Mouse (Mus musculus): ENCODE measurements around the gene Arid4a.
"Not testable (repeated sequence)": the region's sequence is repeated elsewhere in the genome, so short reads cannot be mapped to it uniquely, and the experiment has no call there.

The Arid4a gene

DNA sequence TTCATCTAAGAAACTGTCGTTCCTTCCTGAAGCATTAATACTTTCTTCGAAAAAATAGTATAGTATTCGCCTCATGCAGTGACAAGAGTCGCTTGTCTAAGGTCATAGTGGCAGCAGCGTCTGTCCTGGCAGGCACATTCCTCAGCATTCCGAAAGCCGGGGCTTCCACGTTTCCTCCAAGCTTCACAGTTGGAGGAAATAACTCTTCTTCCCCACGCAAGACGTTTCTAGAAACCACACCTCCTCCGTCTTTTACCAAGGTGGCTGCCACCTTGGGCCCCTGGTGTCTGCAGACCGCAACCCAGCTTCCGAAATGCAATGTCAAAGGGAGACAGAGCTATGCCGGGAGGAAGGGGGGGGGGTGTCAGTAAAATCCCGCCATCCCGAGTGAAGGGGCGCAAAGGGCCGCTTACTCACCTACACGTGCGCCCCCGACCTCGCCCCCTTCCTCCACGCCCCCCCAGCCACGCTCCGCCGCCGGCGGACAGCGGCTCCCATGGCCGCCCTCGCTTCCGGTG is 886 bp upstream of the Arid4a start:
- no peak for DNase-seq (ENCODE audit: extremely low spot score, low read depth, low spot score)

DNA sequence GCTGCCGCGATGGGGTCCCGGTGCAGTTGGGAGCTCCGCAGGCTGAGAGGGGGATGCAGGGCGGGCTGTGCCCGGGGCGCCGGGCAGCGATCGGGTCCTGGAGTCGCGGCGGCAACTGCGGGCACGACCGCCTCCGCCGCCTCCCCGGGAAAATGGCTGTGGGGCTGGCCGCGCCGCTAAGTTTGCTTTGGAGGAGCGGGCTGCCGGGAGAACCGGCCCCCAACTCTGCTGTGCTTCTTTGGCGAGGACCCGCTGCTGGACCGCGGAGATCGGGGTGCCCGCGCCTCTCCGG is 367 bp downstream of the Arid4a start:
- no peak for DNase-seq (ENCODE audit: extremely low spot score, low read depth, low spot score)

DNA sequence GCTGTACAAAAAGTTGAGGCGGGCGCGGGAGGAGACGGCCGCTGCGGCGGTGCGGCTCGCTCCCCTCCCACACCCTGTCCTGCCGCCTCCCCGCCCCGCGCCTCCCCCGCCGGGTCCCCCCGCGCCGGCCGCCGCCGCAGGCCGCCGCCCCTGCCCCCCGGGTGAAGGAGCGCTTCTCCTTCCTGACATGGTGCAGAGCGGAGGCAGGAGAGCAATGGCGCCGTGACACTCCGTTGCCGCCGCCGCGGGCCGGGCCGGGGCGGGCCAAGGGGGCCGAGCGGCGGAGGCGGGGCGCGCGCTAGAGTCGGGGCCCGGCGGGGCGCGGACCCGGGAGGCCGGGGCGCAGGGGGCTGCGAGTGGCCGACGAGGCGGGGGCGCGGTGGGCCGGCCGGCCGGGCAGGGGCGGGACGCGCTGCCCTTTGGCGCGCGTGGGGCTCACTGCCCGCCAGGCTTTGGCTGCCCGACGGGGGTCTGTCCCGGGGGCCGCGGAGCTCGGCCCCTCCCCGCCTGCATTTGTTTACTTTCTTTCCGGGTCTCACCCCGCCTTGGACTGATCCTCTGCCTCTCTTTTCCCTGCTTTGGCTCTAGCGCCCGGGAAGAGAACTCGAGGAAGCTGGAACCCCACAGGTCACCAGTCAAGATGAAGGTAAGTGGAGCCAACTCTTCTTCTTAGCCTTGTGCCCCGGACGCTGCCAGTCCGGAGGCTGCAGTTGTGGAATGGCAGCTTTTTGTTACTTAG is 882 bp downstream of the Arid4a start:
- no peak for DNase-seq (ENCODE audit: extremely low spot score, low read depth, low spot score)

DNA sequence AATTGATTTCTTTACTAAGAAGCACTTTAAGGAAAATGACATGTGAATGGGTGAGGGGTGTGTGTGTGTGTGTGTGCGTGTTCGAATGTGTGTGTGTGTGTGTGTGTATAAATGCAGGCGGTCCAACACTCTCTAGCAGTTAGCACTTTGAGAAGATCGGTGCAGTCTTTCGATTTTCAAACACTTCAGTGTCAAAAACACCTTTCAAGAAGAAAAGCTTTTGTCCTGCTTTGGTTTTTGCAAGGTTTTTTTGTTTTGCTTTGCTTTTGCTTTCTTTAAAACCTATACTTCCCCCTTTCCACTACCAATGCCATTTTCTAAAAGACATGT is 1.4 kb downstream of the Arid4a start:
- DNase-seq (ENCODE audit: extremely low spot score, low read depth, low spot score): no peak

DNA sequence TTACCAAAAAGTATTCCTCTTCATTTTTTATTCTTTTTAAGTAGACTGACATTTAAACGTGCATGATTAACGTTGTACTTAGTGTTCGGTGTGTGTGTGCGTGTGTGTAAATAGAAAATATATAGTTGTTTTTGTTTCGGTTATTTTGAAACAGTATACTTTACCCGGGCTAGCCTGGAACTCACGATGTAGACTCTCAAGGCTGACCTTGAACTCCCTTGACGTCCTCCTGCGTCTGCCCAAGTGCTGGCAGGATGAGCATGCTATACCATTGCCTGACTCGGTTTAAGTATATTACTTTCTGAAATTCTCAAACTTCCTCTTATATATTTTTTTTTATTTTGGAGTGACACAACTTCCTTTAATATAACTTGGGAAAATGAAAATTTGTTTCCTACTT is 2.0 kb downstream of the Arid4a start:
- DNase-seq (ENCODE audit: extremely low spot score, low read depth, low spot score): no peak

DNA sequence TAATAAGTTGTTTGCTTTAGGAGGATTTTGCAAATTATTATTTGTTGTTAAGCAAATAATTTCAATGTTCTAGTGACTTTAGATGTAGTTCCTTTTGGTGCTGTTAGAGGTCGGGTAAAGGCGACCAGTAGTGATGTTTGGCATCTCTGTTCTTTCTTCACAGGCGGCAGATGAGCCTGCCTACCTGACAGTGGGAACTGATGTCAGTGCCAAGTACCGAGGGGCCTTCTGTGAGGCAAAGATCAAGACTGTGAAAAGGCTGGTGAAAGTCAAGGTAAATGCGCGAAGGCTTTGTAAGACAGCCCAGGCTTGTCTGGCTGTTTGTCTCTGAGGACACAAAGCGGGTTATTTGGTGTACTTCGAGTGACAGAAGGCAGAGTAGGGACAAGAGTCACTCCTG is 3.4 kb downstream of the Arid4a start:
- DNase-seq (ENCODE audit: extremely low spot score, low read depth, low spot score): no peak

DNA sequence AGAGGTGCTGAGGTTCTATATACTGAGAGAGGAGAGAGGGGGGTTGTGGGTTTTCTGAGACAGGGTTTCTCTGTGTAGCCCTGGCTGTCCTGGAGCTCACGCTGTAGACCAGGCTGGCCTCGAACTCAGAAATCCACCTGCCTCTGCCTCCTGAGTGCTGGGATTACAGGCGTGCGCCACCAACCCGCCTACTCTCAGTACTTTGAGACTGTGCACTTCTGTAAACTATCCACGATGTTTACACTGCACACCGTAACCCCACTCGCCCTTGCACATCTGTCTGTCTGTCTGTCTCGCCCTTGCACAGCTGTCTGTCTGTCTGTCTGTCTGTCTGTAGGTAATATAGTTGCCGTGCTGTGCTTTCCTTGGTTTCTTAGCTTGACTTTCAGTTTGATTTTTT is 8.6 kb downstream of the Arid4a start:
- no peak for DNase-seq (ENCODE audit: extremely low spot score, low read depth, low spot score)

DNA sequence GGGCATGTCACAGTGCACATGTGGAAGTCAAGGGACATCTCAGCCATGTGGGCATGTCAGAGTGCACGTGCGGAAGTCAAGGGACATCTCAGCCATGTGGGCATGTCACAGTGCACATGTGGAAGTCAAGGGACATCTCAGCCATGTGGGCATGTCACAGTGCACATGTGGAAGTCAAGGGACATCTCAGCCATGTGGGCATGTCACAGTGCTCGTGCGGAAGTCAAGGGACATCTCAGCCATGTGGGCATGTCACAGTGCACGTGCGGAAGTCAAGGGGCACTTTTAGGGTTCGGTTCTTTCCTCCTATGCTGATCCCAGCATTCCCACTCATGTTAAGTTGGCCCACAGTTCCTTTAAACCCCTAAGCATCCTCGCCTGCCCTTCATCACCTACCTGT is 12.5 kb downstream of the Arid4a start:
- DNase-seq (ENCODE audit: extremely low spot score, low read depth, low spot score): not testable (repeated sequence)

DNA sequence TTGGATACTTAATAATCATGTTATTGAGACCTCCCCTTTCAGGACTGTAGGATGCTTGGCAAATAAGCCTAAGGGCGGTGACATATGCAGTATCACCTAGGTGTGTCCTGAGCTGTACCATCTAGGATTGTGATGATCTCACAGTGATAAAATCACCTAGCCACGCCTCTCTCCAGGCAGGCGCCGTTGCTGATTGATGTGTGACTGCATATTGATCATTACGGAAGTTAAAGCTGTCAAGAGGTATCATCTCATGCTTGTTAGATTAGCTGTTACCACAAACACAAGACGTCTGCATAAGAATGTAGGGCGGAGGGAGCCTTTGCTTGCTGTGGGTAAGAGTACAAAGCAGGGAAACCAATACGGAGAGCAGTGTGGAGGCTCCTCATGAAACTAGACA is 14.5 kb downstream of the Arid4a start:
- DNase-seq (ENCODE audit: extremely low spot score, low read depth, low spot score): no peak

DNA sequence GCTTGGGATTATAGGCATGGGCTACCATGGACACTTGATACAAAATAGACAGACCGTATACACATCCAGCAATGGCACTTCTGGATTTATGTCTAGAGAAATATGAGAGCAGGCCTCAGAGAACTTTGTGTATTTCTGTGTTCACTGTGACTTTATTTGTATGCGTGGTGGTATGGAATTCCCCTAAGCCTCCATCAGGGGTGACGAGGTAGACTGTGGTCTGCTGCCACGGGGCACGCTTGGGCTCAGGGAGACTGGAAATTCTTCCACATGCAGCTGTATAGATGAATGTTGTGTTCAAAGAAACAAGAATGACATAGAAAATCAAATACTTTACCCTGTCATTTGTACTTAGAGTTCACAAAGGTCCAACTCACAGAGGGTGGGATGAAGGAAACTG is 14.9 kb downstream of the Arid4a start:
- no peak for DNase-seq (ENCODE audit: extremely low spot score, low read depth, low spot score)

DNA sequence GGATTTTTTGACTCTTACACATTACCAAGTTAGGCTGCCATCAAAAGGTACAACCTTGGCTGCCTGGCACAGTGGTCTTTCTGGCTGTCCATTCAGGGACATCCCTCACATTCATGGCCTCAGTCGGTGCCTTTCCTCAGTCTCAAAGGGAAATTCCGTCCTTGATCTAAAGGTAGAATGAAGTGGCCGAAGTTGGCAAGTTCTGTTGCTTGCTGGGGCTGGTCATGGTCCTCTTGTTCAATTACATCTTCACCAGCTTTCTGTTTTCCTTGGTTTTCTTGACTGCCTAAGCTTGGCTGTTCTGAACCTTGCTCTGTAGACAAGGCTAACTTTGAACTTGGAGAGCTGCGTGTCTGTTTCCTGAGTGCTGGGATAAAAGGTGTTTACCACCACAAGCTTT is 20.0 kb downstream of the Arid4a start:
- DNase-seq (ENCODE audit: extremely low spot score, low read depth, low spot score): no peak

DNA sequence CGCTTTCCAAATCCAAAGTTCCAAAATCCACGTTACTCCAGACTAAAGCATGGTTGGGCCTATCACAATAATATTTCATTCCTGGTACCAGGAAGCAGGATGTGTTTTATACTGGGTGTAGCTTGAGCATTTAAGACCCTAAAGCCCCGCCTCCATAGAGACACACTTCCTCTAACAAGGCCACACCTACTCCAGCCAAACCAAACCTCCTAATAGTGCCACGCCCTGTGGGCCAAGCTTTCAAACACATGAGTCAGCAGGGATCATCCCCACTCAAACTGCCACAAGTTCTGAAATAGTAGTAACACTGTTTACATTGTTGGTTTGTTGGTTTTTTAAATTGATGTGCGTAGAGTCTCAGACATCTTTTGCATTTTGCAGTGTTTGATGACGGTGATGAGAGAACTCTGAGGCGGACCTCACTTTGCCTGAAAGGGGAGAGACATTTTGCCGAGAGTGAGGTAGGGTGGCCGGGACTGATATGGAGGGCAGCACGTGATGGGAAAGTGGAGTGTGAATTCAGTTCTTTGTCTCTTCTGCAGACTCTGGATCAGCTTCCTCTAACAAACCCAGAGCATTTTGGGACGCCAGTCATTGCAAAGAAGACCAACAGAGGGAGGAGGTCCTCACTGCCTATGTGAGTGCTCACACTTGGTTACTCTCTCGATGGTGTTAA is 21.1 kb downstream of the Arid4a start:
- DNase-seq (ENCODE audit: extremely low spot score, low read depth, low spot score): no peak

DNA sequence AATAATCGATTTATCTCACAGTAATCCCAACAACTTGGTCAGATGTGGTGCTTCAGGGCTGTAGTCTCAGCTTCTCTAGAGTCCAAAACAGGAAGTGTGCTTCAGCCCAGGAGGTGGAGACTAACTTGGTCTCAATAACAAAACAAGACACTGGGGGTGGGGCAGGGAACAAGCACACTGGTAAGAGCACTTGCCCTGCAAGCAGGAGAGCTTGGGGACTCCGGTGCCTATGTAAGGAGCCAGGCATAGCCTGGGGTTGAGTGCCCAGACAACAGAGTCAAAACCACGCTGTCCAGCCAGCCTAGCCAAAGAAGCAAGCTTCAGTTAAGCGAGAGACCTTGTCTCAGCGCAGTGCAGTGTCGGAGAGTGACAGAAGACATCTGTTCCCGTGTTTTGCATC is 24.7 kb downstream of the Arid4a start:
- no peak for DNase-seq (ENCODE audit: extremely low spot score, low read depth, low spot score)

DNA sequence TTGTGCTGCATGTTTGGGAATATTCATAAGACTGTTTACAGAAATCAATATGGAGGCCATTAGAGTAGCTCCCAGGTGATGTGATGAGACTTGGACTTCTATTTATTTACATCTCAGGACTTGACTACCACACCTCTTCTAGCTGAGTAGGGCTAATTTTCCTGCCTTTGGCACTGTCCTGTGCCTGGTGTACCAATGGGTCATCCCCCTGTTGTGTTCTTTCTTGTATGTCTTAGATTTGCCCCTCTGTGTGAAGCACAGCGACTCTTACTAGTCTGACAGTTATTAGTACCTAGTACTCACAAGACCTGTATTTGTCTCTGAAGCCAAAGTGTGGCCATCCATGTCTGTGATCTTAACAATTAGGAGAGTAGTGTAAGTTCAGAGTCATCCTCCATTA is 26.7 kb downstream of the Arid4a start:
- no peak for DNase-seq (ENCODE audit: extremely low spot score, low read depth, low spot score)

DNA sequence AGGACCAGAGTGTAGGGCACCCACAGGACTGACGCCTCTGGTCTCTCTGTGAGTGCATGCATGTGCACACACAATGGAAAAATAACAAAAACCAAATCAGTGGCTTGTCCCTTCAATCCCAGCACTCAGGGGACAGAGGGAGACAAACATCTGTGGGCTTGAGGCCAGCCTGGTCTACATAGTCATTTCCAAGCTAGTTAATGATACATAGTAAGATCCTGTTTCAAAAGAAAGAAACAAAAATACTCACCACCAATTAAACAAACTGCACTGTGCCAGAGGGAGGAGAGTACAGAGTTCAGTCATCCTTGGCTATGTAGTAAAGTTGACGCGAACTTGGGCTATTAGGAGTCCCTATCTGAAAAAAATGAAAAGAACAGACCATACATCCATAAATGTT is 27.8 kb downstream of the Arid4a start:
- no peak for DNase-seq (ENCODE audit: extremely low spot score, low read depth, low spot score)

DNA sequence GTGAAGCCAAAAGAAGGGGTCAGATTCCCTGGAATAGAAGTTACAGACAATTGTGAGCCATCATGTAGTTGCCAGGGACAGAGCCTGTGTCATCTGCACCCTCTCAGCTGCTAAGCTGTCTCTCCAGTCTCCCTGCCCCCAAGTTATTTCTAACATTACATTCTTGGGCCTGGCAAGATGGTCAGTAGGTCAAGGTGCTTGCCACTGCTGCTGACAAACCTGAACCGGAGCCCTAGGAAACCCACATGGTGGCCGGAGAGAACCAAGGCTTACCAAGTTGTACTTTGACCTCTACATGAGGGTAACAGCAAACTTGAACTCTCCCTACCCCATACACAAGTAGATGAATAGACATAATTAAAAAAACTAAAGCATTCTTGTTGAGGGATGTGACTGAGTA is 28.7 kb downstream of the Arid4a start:
- DNase-seq (ENCODE audit: extremely low spot score, low read depth, low spot score): no peak

DNA sequence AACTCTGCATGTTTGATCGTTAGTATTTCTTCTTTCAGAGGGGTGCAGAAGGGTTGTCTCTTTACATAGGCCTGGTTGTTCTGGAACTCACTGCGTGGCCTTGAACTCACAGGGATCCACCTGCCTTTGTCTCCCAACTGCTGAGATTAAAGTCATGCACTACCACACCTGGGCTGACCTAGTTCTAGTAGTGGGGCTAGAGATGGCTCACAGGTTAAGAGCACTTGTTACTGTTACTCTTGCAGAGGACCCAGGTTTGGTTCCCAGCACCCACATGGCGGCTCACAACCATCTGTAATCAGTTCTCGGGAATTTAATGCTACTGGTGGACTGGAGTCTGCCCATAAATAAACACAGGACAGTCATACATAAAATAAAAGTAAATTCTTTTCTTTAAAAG is 30.7 kb downstream of the Arid4a start:
- DNase-seq (ENCODE audit: extremely low spot score, low read depth, low spot score): no peak

DNA sequence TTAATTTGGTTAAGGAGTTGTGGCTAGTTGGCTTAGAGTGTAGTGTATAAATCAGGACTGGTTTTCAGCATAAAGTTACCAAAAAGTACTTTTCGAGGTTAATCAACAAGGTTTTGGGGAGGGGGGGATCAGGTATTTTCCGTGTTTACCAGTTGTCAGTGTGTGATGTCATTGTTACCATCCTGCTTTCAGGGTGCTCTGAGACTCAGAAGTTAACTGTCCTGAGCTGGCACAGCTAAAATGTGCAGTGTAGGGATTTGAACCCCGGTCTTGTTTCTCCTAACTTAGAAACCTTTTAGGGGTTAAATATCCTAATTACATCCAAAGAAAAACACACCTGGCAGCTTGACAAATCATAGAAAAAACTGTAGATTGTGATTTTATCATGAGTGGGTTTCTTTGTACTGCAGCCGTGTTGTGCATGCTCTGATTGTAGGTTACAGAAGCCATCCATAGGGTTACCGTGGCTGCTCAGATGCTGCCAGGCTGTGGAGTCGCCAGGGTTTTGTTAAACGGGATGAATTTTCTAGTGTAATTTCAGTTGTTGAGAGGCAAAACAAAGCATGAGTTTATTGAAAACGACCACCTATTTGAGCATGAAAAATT is 31.8 kb downstream of the Arid4a start:
- DNase-seq (ENCODE audit: extremely low spot score, low read depth, low spot score): no peak

DNA sequence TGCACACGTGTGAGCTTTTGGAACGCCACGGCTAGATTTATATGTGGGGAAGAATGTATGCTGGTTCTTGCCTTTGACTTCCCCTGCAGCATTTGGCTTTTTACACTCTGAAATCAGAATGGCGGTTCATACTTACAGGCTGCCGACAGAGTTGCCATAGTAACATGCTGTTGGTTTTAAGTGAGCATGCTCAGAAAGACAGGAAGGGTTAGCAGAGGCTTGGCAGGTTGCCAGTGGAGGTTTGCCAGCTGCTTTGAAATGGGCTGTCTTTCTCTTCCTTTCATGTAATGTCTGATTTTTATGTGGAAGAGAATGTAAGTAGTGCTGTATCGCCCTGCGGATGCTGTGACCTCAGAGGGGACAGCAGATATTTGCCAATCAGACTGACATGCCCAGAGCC is 32.3 kb downstream of the Arid4a start:
- peak; percentile 22 for DNase-seq (ENCODE audit: extremely low spot score, low read depth, low spot score)

DNA sequence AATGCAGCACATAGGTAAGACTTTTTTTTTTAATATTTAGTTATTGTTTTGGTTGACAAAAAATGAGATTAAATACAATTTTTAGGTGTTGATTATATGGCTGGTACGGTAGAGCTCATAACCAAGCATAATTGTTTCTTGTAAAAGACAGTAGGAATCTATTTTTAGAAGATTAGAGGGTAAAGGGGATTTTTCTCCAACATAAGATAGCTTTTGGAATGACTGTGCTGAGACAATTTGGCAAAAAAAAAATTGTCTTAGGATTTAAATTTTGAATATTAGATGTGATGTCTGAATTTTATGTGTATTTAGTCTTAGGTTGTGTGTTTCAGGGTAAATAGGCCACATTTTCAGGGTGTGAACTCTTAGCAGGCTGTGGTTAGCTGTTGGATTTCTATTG is 32.8 kb downstream of the Arid4a start:
- no peak for DNase-seq (ENCODE audit: extremely low spot score, low read depth, low spot score)

DNA sequence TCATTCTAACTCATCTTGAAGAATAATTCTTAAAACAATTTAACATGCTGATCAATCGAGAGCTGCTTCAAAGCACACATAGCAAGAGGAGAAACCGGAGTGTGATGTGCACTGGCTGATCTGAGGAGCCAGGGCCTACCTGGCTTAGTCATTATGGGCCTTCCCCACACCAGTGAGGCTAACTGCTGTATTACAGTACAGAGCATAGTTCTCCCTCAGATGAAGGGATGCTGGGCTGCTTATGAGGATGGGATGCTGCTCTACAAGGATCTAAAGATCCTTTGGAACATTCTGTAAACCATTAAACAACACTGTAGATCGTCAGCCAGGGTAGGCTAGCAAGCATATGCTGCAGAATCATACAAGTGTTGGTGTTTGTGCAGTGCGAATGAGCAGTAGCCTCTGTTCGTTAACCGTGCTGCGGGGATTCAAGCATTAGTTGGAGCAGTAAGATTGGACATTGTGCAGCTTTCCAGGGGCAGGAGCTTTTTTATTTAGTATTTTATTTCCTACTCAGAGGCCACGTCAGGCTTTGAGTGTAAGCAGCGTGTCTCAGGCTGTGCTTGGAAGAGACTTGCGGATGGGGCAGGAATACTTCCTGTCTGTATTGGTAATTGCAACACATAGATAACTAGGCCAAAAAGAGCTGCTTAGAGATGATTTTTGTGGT is 33.9 kb downstream of the Arid4a start:
- DNase-seq (ENCODE audit: extremely low spot score, low read depth, low spot score): no peak

DNA sequence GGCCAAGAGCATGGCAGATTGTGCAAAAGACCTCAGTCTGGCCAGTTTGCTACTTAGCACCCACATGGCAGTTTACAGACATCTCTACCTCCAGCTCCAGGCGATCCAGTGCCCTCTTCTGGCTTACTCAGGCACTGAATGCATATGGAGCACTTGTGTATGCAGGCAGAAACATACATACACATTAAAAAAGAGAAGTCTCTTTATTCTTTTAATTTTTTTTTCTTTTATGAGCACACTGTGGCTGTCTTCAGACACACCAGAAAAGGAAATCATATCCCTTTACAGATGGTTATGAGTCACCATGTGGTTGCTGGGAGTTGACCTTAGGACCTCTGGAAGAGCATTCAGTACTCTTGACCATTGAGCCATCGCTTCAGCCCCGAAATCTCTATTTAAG is 35.3 kb downstream of the Arid4a start:
- DNase-seq (ENCODE audit: extremely low spot score, low read depth, low spot score): no peak
